Mouse (Mus musculus) testis, postnatal 14 days (tissue): Measurements from ENCODE around the gene Sgcd.

Experiments
- DNase-seq: peaks from one replicate; pipeline ENCODE4 v3.0.0; 2021; ENCODE audit warnings: low spot score

The Sgcd gene

DNA sequence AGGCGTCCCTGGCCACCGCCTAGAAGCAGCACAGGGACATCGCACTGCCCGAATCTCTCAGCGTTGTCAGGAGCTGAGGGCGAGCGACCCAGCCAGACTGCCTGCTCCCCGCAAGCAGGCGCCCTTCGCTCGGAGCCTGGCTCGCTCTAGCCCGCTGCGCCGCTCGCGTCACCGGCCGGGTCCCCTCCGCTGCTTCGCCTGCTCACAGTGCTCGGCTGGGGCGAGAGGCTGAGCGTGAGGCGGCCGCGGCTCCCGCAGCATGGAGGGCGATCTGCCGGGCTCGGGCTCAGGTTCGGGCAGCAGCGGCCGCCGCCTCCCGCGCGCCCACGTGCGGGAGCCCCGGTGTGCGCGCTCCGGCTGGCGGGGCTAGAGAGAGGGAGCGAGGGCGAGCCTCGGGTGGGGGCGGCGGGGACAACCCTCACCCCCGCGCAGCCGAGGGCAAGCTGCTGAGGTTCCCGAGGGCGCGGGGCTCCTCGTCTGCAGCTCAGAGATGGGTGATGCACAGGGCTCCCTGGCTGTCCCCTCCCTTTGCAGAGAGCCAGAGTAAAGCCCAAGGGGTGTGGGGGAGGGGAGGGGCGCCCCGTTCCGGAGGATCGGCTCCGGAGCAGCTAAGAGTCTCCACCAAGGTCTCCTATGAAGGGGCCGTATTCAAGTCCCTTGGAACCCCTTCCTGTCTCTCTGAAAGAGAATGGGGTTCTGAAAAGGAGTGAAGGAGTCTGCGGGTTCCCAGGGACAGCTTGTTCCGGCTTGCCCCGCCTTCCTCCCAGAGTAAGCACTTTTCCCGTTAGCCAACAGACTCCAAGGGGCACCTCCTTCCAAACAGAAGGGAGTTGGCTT lies at the start of gene Sgcd:
Sgcd (minus strand) TSS at position 273 of the 837 bp plus-strand sequence.
- DNase-seq: peak; percentile 25

DNA sequence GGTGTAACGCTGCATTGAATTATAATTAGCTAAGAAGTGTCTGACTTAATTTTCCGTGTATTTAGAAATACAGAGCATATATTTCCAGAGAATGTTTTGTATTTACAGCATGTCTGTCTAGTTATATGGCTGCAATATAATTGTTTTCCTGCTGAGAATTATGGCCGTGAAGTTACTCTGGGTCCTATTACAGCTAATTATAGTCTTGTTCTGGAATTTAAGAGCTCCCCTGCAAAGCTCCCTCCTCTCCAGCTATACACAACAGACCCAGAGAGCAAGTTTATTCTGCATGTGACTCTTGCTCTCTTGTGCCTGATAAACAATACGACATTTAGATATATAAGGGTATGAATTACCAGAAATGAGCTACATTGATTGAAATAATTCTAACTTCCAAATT lies 49.3 kb upstream of the Sgcd start:
- DNase-seq: no peak

DNA sequence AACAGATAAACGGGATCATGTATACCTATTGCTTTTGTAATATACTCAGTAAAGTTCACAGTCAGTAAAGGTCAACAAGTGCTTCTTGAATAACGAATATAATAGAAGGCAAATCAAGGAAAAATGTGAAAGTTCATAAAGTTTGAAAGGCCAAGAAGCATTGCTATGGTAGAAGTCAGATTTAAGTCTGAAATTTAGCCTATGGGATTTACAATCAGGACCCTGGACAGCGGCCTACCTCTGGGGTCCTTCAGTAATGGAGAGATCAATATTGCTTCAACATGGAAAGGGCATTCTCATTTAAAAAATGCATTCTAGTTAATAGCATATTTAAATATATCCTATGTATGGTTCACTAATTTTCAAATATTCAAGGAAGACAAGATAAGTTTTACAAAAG lies 24.1 kb upstream of the Sgcd start:
- no peak for DNase-seq

DNA sequence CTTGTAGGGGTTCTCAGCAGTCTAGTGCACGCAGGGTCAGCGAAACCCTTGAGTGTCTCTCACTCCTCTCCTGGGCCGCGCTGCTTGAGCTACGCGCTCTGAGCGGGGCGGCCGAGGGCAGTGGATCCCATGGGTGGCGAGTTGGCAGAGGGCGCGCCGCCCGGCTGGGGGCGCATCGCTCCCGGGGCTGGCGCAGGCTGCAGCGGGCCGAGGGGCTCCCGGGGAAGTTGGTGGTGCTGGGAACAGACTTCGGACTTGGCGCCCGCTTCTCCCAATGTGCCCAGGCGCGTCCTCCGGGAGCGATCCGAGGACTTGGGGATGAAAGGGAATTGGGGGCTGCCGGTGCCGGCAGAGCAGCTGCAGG lies 454 bp downstream of the Sgcd start:
- DNase-seq: peak; percentile 4

DNA sequence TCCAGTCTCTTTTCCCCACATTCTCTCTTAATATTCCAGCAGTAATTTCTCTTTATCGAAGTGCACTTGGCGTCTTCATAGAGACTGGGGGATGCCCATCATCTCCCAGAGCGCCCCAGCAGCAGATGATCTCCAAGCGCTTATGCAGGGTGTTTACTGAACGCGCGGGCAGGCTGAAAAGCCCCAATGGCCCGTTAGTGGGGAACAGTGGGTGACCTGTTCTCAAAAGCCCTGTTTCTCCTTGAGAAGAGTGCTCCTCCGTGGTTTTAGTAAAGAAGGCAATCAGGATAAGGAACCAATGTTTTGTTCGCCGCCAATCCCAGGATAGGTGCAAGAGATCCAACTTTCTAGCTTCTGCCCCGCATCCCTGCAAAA lies 889 bp downstream of the Sgcd start:
- no peak for DNase-seq

DNA sequence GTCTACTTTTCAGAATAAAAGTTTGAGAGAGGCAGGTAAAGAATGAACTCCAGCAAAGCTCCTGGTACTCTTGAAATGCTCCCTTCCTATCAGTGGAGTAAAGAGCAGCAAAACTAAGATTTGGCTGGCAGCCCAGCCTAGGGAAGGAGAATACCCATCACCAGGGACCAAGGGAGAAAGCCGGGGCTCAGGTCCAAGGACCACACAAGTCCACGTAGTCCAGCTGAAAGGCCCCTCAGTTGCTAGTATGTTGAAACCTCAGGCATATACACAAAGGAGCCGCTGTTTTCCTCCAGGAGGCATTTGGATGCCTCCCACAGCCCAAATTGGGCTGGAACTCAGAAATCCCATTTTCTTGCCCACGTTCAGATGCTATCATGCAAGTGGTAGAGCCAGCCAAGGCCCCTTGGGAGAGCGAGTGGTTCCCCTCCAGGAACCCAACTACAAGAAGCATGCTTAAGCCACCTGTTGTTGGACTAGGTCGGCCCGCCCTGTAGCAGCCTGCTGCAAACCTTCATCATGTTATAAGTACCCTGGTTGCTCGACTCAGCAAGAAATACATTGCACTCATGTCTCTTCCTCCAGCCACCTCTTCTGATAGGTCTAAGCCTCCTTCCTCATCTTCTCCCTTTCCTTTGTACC lies 1.4 kb downstream of the Sgcd start:
- DNase-seq: no peak

DNA sequence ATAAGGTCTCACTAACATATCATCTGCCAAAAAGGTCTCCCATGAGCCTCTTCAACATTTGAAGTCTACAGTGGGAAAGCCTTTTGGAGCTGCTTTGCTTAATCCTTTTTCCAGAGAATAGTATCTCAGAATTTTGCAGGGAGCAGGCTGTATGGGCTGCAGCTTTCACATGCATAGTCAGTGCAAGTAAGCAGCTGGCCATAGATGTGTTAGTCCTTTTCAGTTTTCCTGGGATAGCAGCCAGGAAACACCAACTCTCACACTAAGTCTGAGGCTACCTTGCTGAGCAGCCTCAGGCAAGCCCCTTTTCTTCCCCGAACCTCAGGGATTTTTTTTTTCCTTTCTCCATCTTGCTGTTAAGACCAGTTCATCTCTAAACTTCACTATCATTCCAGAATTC lies 6.6 kb downstream of the Sgcd start:
- no peak for DNase-seq

DNA sequence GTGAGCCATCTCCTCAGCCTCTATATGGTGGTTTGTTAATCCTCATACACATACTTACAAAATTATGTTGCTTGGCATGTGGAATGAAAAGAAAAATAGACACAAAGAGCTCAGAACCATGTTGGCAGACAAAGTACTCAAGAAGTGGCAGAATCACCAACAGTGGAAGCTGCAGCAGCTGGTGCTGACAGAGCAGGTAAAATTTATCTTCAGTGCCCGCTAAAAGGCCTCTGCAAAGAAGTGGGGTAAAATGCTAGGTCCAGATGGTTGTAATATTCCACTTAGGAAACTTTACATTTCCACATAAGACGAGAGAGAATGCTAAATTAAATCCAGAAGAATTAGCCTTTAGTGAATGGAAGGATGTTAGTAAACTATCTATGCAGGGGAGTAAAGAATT lies 7.7 kb downstream of the Sgcd start:
- DNase-seq: no peak

DNA sequence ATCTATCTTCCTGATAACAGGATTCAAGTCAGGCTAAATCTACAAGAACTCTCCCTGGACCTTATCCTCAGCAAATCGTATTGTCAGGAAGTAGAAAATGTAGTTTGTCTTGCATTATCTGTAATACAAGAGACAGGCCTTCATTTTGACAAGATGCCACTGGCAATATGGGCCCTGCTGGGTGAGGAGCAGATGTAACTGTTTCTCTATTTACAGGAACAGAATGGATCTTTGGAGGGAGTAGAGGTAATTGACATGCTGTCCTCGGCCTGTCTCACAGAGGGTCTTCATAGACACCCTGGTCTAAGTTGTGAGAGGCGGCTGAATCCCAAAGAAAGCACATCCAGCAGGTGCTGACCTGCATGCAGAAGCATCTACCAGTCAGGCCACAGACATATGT lies 35.5 kb downstream of the Sgcd start:
- DNase-seq: no peak

DNA sequence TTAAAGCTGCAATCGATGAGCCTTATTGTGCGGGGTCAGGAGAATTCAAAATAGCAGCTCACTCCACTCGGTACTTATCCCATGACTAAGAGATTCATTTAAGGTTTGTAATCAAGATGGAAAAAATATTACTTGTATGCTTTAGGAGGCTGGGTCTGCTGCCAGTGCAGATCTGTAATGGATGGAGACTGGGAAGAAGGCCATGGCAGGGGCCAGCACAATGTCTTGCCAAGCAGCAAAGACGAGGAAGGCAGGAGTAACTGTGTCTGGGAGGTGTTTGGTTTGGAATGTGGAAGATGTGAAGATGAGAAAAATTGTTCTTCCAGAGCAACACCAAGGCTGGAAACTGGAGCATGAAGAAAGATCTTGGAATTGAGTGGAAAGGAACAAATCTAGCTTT lies 36.4 kb downstream of the Sgcd start:
- no peak for DNase-seq

DNA sequence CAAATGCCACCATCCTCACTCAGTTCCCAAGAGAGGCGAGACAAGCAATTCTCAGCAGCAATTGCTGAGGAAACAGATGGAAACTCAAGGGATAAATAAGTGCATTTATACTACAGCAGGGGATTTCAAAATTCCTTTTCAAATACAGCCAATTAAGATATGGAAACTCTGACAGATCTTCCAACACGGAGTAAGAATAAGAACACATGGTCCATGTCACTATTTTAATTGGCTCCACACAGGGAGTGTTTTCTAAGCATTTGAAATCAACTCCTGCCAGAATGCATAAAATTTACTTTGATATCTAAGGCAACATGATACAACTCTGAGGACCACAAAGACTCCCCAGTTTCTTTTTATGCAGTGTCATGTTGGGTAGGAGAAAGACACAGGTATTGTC lies 49.0 kb downstream of the Sgcd start:
- no peak for DNase-seq

DNA sequence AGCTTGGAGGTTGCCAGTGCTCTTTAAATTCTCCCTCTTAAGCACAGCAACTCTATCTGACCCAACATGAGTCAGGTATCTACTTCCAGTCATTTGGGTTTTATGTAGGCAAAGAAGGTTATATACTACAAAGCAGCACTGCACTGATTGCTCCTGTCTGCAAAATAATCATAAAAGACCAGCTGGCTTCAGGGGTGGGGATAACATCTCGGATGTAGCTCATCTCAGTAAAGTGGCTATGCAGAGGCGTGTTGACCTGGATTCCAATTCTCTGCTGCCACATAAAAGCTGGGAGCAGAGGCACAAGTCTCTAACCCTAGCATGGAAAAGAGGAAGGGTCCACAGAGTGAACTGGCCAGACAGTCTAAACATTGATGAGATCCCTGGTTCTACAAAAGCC lies 71.2 kb downstream of the Sgcd start:
- no peak for DNase-seq

DNA sequence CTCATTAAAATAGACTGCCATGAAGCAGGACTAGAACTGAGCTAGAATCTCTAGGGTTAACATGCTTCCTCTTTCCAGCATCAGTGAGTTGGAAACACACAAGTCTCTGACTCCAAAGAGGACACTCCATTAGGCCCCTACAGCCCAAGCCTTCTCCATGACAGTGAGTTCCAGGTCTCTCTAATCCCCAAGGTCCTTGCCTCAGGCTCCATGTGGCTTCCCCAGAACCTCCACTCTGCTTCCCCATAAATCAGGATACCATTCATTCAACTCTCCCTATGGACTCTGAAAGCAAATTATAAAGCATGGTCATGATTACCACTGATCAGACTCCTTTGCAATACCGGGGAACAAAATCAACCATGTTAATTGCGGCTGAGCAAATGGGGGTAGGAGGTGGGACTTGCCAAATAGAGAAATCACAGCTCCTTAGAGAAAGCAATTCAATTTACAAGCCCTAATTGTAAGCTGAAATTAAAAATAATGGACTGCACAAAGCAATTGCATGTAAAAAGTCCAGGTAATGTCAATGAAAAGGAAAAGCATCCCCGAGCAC lies 97.1 kb downstream of the Sgcd start:
- DNase-seq: no peak

DNA sequence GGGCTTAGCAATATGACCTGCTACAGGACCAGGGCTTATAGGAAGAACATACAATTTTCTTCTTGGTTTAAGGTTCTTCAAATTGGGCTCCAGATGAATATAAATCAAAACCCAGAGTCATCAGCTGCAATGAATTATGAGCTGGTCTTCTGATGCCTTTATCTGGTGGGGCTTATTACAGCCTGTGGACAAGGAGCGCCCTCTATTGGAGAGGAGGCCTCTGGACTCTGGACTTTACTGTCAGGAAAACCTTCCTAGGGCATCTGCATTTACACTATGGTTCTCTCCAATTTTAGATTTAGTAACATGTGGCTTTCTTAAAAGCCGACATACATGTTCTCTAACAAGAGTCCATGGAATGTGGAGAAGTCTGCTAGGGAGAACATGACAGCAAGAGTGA lies 98.5 kb downstream of the Sgcd start:
- DNase-seq: no peak

DNA sequence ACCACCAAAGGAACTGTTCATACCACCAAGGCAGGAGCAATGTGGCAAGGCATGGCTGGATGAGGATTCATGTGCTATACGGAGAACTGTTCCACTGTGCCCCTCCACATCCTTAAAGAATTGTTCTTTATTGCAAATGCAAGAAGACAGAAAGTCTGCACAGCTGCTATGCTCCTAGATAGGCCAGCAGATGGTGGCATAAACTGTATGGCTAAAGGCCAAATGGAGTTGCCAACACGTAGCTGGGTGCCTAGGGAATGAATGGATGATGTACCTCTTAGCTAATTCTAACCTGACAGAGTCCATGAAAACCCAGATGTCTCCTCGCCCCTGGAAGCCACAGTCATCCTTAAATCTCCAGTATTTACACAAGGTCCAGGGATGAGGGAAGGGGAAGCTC lies 103.5 kb downstream of the Sgcd start:
- DNase-seq: no peak

DNA sequence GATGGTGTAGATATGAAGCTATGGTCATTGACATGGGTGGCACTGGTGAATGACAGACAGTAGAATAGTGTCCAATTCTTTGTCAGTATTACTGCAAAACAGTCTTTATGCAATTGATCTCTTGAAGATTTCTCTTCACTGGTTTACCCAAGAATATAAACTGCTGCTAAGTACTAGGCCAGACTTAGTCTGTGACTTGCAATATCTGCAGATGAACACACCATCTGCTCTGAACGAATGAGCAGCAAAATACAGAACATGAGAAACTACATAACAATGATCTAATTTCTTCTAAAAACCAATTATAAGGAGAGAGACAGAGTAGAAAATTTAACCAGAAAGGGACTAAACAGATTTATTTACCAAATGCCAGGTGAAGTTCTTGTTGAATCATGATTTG lies 105.2 kb downstream of the Sgcd start:
- DNase-seq: no peak

DNA sequence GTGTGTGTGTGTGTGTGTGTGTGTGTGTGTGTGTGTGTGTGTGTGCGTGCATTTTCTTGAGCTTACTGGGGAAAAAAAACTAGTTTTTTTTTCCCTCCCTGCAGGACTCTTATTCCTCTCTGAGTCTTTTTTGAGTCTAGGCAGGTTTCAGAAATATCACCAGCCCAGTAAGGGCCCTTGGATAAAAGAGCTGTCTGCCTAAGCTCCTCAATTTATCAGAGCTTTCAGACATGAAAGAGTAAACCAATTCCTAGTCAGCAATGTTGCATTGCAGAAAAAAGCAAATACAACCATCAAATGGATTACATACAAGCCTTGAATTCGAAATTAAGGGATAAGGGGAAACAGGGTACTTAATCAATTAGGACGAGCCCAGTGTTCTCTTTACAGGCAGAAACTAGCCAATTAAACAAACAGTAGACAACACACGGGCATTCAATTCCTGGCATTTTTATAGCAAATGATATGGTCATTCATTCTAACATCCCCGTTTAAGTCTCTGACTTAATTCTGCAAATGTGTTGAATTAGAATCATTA lies 112.1 kb downstream of the Sgcd start:
- DNase-seq: no peak

DNA sequence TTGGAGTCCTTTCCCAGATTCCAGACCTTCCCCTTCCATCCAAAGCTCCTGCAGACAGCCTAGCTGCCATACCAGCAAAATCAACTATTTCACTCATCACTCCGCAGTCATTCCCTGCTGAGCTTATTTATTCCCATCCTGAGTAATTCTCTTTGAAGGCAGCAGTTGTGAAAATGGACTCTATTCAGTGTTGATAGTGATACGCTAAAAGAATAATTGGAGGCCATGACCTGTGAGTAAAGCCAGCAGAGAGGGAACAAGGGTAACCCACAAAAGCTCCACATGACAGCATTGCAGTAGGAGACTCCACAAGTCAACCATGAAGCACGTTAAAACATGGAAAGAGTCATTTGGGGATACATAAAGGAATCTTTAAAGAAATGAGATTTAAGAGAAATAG lies 142.9 kb downstream of the Sgcd start:
- no peak for DNase-seq

DNA sequence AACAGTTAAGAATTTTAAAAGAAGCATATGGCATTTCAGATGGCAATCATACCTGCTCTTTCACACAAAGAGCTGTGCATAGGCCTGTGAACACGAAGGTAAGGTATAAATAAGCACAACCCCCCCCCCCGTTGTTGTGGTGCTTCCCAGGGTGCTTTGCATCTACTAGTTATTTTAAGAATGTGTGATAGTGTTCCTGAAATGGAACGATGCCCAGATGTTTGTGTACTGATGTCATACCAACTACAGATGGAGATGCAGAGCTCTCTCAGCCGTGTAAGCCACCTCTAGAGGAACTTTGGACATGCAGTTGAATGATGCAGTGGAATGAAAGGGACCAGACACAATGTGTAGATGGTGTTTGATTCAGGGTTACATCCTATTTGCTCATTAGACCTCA lies 155.5 kb downstream of the Sgcd start:
- no peak for DNase-seq

DNA sequence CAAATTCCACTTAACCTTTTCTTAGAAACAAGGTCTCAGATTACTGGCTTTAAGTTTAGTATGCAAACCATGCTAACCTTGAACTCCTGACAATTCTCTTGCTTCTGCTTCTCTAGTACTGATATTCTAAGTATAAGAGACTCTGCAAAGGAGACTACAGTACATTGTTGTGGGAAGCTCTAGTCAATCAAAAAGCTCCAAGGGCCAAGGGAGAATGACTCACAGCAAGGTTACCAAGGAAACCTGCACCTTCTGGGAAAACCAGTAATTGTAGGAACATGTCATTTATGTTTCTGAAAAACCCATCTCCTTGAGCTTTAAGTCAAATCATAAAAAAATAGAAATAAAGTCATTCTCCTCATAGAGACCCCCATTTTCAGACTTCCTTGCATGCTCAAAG lies 178.5 kb downstream of the Sgcd start:
- no peak for DNase-seq

DNA sequence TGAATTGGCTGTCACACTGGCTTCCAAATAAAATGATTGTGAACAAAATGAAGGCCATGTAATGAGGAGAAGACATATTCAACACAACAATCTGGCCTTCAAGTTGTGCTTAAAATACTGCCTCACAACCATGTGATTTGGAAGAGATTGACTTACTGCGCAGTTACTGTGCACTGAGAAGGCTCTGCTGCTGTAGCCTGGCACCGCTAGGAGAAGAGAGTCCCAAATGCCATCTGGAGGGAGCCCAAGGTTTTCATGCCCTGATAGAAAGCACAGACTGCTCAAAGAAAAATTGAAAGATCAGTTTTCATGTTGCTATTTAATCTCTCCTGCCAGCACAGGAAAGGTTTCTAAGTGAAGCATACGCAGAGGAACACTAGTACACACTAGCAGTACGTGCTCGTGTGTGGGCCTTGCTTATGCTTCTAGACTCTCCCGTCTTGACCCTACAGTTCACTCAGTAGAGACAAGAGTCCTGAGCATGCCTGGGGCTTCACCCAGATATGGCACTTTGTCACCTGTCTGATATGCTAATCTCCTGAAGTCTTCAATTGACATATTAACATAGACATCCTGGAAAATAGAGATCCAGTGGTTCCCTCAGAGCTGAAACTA lies 184.6 kb downstream of the Sgcd start:
- no peak for DNase-seq

DNA sequence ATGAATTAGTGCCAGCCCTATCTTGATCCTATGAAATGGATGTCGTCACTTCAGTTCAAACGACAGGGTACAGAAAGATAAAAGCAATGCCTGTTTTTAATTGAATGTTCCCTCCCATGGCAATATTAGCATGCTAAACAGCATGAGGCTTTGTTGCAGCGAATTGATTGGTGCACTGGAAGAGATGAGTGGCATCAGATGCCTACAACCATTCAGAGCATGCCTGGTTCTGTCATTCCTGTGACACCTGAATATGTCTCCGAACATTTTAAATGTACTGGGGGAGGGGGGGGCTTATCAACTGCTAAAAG lies 210.9 kb downstream of the Sgcd start:
- DNase-seq: no peak

DNA sequence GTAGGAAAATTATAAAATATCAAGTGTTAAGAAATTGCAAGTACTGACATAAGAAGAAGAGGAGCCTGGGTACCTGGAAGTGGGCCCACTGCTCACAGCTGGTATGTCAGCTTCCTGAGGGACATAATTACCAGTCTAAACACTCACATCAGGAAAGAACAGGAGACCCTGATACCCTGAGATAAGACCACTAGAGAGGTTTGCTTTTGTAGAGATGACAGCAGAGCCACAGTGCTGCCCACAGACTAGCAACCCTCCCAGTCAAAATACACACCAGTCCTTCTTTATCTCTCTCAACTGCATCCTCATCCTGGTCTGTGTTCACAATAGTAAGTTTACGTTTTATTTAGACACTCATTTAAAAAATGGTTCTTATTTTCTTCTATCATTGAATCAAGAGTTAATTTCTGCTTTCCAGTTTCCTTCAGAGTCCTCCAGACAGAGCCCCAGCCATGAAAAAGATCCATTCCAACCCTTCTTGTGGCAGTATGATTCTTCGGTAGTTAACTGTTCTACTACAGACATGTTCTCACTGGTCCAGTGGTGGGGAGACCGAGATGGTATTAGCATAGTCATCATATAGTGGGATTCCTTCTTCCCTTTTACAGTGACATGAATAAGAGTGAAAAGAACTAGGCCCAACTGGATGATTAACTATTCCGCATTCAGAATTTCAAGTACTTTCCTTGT lies 211.4 kb downstream of the Sgcd start:
- no peak for DNase-seq
